Mouse (Mus musculus) megakaryocyte, embryonic 14.5 days (primary cell): ENCODE measurements around the gene Kpna7.

Experiments
- FLI1 ChIP-seq: IDR thresholded peaks from 2 replicates; pipeline ENCODE4 v1.6.1; 2012; ENCODE audit warnings: low read length, inconsistent platforms, mixed read lengths
- GATA1 ChIP-seq: IDR thresholded peaks from 3 replicates; pipeline ENCODE4 v1.6.1; 2012; ENCODE audit warnings: mixed read lengths, low read length, inconsistent platforms, borderline replicate concordance

DNA sequence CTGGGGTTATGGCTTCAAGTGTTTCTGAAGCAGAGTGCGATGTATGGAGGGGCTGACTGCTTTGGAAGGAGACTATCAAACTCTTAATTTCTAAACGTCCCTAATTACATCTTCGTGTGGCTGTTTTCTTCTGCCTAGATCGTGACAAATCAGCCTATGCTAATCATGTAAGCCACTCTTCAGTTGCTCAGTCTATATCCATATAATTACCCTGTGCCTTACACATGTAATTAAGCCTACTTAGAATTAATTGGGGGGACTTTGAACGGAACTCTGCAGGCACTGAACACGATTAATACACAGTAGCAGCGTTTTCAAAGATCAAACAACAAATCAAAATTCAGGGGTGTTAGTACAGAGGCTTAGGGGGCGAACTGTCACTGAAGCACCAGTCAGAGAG lies 25.9 kb downstream of the Kpna7 start:
- TF ChIP-seq GATA1 (no peak), FLI1 (no peak)
